Mouse (Mus musculus) cerebellum, adult 8-10 months (tissue): Measurements from ENCODE around the gene Cldn34c2.
"Not testable (repeated sequence)": the region's sequence is repeated elsewhere in the genome, so short reads cannot be mapped to it uniquely, and the experiment has no call there.

ENCODE experiments used
- DNase-seq: peaks from one replicate; pipeline ENCODE4 v3.0.0; 2022

Gene Cldn34c2

GRCm38 (mm10) chrX:123581400-123581799 is at the start of gene Cldn34c2:
Gene Cldn34c2, plus strand, starts transcription at chrX:123581700.
- not testable (repeated sequence) for DNase-seq

- DNase-seq = not testable (repeated sequence)
Observed at GRCm38 (mm10) chrX:123551378-123551777, 30.1 kb upstream of the Cldn34c2 start.

GRCm38 (mm10) chrX:123612158-123612828 is 30.8 kb downstream of the Cldn34c2 start:
- DNase-seq = not testable (repeated sequence)
